Mouse (Mus musculus) layer of hippocampus, adult 9-11 months (tissue): ENCODE data around the gene Oxsm.

Experiments
- DNase-seq: peaks from one replicate; pipeline ENCODE4 v3.0.0; 2022

Gene Oxsm

GRCm38 (mm10) chr14:16249171-16249874 is at the start of gene Oxsm, which contains the start of gene Ngly1:
TSS of gene Oxsm (minus strand) at chr14:16249808.
TSS of gene Ngly1 (plus strand) at chr14:16249280.
- peak; percentile 78 for DNase-seq

GRCm38 (mm10) chr14:16296816-16297468 is 47.3 kb upstream of the Oxsm start:
- DNase-seq: no peak

GRCm38 (mm10) chr14:16293921-16294320 is 44.3 kb upstream of the Oxsm start:
- DNase-seq: no peak

- no peak for DNase-seq
Measured at GRCm38 (mm10) chr14:16293015-16293414, 43.4 kb upstream of the Oxsm start.

- no peak for DNase-seq
Measured at GRCm38 (mm10) chr14:16292371-16292770, 42.8 kb upstream of the Oxsm start.

- DNase-seq: no peak
Measured at GRCm38 (mm10) chr14:16283966-16284365, 34.4 kb upstream of the Oxsm start.

- no peak for DNase-seq
Measured at GRCm38 (mm10) chr14:16279196-16279595, 29.6 kb upstream of the Oxsm start.

GRCm38 (mm10) chr14:16273677-16274076 is 24.1 kb upstream of the Oxsm start:
- DNase-seq: no peak

- DNase-seq: no peak
Measured at GRCm38 (mm10) chr14:16269776-16270175, 20.2 kb upstream of the Oxsm start.

GRCm38 (mm10) chr14:16267028-16267427 is 17.4 kb upstream of the Oxsm start:
- no peak for DNase-seq

- DNase-seq: no peak
Measured at GRCm38 (mm10) chr14:16261869-16262268, 12.3 kb upstream of the Oxsm start.

- DNase-seq: no peak
Measured at GRCm38 (mm10) chr14:16260541-16260940, 10.9 kb upstream of the Oxsm start.

- DNase-seq: no peak
Measured at GRCm38 (mm10) chr14:16256209-16256608, 6.6 kb upstream of the Oxsm start.

GRCm38 (mm10) chr14:16255745-16256144 is 6.1 kb upstream of the Oxsm start:
- no peak for DNase-seq

- DNase-seq: no peak
Measured at GRCm38 (mm10) chr14:16250099-16250498, 491 bp upstream of the Oxsm start.

- no peak for DNase-seq
Measured at GRCm38 (mm10) chr14:16248603-16249157, 928 bp downstream of the Oxsm start.

GRCm38 (mm10) chr14:16248135-16248534 is 1.5 kb downstream of the Oxsm start:
- no peak for DNase-seq

GRCm38 (mm10) chr14:16246340-16246912 is 3.2 kb downstream of the Oxsm start:
- no peak for DNase-seq

- DNase-seq: no peak
Measured at GRCm38 (mm10) chr14:16245127-16245526, 4.5 kb downstream of the Oxsm start.

- DNase-seq: no peak
Measured at GRCm38 (mm10) chr14:16244370-16244769, 5.2 kb downstream of the Oxsm start.

GRCm38 (mm10) chr14:16243603-16244209 is 5.9 kb downstream of the Oxsm start:
- no peak for DNase-seq

- DNase-seq: peak; percentile 91
Measured at GRCm38 (mm10) chr14:16242947-16243602, 6.5 kb downstream of the Oxsm start.
